Mouse (Mus musculus) spleen, adult 12 weeks (tissue): ENCODE measurements at regions not wholly inside any gene's neighbourhood (a gene's known extent, or its start where the extent isn't known, plus 50 kb on each side); places are given as distances from the start of the nearest gene placed in this dataset.

ENCODE experiments used
- DNase-seq: peaks from one replicate; pipeline ENCODE4 v3.0.0; 2022; ENCODE audit warnings: low spot score

- no peak for DNase-seq
Observed at GRCm38 (mm10) chr1:128824916-128825683, 233.0 kb upstream of the Cxcr4 start.

- peak; percentile 46 for DNase-seq
Observed at GRCm38 (mm10) chr1:128824235-128824634, 232.1 kb upstream of the Cxcr4 start.

- DNase-seq, result no peak
Observed at GRCm38 (mm10) chr1:128821991-128822390, 229.9 kb upstream of the Cxcr4 start.

GRCm38 (mm10) chr1:128820527-128820926 is 228.4 kb upstream of the Cxcr4 start:
- no peak for DNase-seq

GRCm38 (mm10) chr1:128819611-128820010 is 227.5 kb upstream of the Cxcr4 start:
- DNase-seq, result no peak

DNA sequence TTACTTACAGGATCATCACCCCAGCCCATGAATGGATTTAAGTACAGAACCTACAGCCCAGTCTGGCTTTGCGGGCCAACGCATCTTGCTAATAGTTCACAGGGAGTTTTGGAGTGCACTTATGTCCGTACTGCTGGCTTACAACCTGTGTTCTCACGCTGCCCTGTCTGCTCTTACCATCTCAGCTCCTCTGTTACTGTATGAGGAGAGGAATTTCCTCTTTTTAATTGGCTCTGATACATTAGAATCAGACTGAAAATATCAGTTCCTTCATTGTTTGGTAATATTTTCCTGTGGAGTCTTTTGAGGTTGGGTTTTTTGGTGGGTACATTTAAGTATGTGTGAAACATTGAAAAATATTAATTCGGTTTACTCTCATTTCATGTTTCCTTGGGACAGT is 221.3 kb upstream of the Cxcr4 start:
- no peak for DNase-seq

GRCm38 (mm10) chr1:128810860-128811259 is 218.8 kb upstream of the Cxcr4 start:
- no peak for DNase-seq

DNA sequence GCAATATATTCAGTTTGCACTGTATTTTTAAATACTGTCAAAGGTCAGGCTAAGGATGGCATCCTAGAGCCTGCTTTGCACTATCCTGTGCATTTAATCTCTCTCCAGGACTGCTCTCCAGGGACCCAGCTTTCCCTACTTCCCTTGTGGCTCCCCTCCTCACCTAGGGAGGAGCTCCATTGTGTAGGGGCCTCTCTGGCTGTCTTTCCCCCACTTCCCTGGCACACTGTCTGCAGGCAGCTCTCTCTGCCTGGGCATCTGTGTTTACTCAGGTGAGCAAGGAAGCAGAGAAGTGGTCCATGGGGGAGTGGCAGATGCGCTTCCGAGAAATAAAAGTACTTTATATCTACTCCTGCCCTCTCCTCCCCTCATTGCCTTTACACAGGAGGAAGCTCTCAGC is 218.0 kb upstream of the Cxcr4 start:
- no peak for DNase-seq

- DNase-seq, result no peak
Observed at GRCm38 (mm10) chr1:128809601-128810000, 217.5 kb upstream of the Cxcr4 start.

GRCm38 (mm10) chr1:128808599-128808998 is 216.5 kb upstream of the Cxcr4 start:
- no peak for DNase-seq

- no peak for DNase-seq
Observed at GRCm38 (mm10) chr1:128805687-128806653, 213.9 kb upstream of the Cxcr4 start.

DNA sequence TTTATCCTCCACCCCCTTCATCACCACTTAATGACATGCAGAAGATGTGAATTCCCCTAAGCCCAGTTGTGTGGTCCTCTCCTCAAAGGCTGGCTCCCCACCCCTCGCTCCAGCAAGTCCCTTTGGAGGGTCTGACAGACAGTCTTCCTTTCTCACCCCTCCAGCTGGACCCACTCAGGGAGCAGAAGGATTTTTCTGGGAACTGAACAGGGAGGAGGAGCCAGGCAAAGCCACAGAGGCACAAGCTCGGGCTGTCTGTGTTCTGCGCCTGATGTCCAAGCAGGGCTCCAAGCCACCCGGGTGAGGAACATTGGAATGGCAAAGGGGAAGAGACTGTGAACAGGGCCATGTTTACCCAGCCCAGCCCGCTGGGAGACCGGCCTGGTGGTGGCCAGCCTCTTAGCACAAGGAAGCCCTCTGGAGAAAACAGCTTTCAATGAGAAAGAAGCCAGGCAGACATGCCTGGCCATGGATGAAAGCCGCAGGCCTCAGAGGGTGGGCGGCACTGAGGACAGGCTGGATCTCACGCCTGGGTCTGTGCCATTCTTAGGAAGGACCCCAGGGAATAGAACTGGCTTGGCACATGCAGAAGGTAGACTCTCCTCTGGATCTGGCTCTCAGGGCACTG is 211.5 kb upstream of the Cxcr4 start:
- DNase-seq, result no peak

GRCm38 (mm10) chr1:128803058-128803432 is 211.0 kb upstream of the Cxcr4 start:
- DNase-seq, result no peak

GRCm38 (mm10) chr1:128798721-128799120 is 206.6 kb upstream of the Cxcr4 start:
- no peak for DNase-seq

DNA sequence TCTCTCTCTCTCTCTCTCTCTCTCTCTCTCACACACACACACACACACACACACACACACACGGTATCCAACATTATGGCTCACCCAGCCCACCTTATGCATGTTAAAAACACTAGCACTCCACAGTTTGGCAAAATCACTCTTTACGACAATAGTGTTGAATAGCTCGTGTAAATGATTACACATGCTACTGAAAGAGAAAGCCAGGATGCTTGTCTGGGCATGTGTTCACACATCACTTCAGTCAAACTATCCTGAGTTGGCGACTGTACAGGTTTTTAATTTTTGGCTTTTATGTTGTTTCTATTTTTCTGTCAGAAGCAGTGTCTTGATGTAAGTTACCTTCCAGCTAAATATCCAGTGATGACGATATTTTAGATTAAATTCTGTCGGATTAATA is 203.6 kb upstream of the Cxcr4 start:
- no peak for DNase-seq

DNA sequence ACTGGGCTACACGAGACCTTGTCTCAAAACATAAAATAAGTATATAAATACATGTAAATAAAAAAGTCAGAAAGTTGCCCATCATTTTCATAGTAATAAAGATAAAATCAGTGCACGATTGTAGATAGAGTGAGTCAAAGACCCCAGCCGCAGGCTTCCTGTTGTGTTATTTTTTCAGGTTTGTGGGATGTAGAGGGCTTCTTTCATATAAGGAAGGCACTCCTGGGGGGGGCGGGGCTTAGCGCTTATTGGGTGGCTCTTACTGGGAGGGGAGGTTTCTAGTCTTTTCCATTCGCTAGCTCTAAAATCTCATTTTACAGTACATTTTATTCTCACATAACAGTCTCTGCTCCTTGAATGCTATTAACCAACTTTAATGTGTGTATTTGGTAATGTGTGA is 198.8 kb upstream of the Cxcr4 start:
- no peak for DNase-seq

DNA sequence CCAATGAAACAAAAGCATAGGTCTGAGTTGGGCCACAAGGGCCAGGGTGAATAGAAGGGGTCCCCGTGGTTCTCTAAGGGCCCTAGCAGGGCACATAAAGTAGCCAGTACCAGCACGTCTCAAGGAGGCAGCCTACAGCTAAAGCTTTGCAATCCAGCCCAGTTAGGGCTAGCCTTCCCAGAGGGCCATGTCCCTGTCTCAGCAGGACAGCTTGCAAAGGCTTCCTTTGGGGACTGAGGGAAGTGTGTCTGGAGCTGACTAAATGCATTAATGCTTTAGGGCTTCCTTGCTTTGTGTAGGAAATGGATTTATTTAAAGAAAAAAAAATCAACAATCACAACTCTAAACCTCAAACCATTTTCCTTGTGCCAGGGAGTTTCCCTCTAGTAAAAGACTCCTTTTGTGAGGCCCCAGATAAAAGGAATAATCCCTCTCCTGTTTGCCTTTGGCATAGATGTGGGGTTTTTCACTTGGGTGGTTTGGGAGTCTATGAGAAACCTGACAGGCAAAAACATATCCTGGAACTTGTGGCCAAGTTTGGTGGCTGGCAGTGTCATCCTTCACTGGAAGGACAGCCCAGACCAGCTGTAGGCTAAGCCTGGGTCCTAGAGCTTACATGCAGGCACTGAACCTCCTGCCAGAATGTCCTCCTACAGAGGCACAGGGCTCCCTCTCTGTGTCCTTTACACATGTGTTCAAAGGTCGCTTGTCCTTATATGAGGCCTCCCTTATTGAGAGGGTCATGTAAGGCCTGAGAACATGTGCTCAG is 197.7 kb upstream of the Cxcr4 start:
- no peak for DNase-seq

GRCm38 (mm10) chr1:128788227-128788626 is 196.1 kb upstream of the Cxcr4 start:
- DNase-seq, result no peak

DNA sequence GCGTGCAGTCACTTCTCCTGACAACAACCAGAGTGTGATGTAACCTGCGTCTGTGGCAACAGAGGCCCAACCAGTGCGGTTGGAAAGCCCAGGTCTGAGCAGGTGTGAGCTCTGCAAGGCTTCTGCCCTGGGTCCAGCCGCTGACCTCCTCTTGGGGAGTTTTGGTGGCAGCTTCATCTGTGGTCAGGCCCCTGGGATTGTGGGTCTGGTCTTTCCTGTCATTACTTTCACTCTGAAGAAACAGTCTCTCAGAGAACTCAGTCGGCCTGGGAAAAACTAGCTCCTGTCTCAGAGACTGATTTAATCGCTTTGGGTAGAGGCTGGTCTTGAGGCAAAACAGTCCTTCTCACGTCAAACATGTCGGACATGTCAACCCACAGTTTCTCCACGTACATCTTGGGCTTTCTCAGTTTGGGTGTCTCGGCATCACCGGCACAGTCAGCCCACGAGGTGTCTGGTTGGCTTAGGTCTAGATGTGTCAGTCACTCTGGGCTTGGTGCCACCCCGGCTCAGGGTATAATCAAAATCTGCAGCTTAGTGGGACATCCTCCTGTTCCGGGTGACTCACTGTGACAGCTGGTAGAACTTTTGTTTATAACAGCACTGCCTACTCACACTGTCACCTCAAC is 195.0 kb upstream of the Cxcr4 start:
- peak; percentile 12 for DNase-seq

GRCm38 (mm10) chr1:128782286-128782685 is 190.2 kb upstream of the Cxcr4 start:
- no peak for DNase-seq

- DNase-seq, result no peak
Observed at GRCm38 (mm10) chr1:128781871-128782270, 189.8 kb upstream of the Cxcr4 start.
